Mouse (Mus musculus) Muller cell, postnatal 12 days (primary cell): ENCODE results near the gene Misp.

Source experiments
- DNase-seq: peaks from one replicate; pipeline ENCODE4 v3.0.0-alpha.2; 2015; ENCODE audit errors: inconsistent ontology term

The Misp gene

DNA sequence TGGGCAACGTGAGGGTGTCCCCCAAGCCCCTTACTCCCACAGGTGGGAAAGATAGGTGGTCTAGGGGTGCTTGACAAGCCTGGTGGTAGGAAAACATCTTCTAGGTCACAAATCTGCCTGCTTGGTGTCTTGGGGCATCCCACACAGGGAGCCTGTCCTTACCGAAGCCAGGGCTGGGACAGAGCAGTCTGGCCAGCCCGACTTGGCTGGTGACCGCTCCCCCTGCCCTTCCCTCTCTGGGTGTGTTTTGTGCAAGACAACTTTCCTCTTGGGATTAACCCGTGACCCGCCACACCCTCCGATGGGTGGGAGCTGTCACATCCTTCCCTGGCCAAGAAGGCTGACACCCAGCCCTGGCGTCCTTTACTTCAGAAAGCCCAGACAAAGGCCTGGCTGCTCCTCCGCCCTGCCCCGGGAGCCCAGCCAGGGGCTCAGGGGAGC lies 26.3 kb upstream of the Misp start:
- peak; percentile 77 for DNase-seq

DNA sequence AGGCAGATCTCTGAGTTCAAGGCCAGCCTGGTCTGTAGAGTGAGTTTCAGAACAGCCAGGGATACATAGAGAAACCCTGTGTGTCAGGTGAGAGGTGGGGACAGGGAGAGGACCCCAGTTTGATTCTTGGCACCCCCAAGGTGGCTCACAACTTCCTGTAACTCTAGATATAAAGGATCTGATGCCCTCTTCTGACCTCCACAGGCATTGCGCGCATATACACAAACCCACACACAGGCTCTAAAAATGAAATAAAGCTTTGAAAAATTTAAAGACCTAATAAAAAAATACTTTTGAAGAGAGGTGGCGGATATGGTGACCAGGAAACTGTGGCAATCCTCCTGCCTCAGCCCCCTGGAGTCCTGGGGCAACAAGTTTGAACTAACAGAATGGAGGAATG lies 24.9 kb upstream of the Misp start:
- DNase-seq: no peak

DNA sequence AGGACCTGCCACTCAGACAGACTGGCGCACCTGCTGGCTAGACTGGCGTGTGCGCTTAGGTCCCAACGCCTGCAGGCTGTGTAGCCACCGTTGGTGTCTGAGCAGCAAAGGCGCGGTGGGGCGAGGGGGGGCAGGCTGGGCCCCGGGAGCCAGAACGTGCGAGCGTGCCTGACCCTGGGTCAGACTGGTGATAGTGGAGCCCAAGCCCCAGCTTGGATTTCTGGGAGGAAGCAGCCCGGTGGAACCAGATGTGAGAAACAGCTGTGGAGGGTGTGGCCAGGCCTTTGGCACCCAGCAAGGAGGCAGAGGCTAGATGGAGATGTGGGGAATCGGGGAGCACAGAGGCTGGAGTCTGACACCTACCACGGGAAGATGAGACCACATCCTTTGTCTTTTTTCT lies 23.5 kb upstream of the Misp start:
- DNase-seq: no peak

DNA sequence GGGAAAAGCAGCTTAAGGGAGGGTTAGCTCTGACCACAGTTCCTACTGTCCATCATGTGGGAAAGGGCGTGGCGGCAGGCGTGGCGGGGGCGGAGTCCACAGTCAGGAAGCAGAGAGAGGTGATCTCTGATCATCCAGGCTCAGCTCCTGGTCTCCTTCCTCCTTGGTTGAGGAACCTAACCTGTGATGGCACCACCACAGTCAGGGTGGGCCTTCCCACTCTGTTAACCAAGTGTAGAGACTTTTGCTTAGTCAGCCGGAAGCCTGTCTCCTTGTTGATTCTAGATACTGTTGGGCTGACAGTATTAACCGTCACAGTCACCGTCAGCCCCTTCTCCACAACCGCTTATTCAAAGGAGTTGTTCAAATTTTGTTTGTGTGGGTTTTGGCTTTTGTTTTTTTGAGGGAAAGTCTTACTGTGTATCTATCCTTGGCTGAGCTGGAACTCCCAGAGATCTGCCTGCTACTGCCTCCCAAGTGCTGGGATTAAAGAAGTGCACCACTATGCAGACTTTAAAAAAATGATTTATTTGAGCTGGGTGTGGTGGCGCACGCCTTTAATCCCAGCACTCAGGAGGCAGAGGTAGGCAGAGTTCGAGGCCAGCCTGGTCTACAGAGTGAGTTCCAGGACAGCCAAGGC lies 22.4 kb upstream of the Misp start:
- no peak for DNase-seq

DNA sequence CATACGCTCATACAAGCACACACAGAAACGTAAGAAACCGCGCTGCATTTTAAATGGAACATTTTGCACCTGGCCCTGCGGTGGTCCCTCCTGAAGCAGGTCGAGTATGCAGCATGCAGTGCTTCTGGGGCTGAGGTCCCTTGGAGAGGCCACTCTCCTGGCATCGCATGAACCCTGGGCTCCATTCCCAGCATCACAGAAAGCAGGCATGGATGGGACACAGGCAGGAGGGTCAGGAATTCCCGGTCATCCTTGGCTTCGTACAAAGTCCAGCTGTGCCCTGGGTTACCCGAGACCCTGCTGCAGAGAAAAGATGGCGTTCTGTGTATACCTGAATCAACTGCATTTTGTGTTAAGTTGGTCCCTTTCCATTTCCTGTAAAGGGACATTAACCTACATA lies 20.3 kb upstream of the Misp start:
- DNase-seq: no peak

DNA sequence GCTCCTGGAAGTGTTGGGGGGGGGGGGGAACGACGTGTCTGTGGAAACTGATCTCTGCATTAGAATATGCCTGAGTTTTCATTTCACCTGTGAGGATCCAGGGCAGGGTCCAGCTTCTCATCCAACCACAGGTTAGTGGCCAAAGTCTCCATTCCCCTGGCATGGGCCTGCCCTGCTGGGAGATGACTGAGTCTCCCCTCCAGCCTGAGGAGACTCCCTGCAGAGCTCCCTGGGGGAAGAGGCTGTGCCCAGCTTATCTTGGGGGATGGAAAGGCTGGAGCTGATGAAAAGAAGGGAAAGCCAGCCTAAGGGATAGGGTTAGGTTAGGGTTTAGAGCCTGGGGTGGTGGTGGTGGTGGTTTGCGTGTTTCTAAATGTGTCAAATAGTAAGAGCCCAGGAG lies 19.0 kb upstream of the Misp start:
- DNase-seq: no peak

DNA sequence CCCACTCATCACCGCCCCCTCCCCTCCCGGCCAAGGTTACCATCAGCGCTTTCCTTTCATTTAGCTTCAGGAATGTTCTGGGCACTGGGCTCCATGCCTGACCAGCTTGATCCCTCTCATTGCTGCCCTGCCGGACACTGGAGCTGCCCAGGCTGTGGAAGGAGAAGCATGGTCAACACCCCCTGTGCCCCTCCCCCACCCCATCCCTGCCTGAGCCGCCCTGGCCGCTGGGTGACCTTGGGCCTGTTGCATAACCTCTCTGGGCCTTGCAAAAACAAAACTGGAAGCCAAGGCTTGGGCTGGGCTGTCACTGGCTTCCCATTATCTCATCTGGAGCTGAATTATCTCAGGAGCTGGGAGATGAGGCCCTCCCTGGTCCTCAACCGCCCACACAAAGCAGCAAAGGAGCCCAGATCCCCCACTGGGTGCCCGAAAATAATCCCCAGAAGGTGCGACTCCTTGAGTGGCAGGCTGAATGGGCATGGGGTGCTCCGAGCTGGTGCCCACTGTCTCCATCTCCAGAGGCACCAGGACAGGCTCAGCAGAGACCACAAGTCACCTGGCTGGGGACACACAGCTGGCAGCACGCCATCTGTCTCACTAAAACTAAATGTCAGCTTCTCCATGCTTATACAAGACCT lies 18.3 kb upstream of the Misp start:
- peak; percentile 96 for DNase-seq

DNA sequence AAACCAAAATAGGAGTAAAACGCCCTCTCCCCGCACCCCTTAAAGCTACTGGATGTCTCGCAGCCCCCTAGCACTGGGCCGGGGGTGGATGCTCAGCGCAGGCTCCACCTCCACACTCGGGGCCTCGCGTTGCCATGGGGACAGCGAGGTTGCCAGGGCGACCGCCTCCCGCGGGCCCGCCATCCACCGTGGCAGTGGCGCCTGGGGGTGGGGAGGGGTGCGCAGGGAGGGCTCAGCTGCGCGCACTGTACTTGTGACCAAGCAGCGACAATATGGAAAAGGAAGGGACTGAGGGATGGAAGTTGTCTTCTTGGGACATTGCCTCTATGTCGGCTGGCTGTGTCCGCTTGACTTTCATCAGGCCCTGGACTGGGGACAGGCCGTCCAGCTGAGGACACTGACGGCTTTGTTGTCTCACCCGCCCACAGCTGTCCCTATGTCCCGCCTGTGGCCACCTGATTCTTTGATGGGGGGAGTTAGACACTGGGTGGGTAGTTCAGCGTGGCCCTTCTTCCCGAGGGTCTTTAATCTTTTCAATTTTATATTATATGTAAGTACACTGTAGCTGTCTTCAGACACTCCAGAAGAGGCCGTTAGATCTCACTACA lies 17.0 kb upstream of the Misp start:
- peak; percentile 74 for DNase-seq

DNA sequence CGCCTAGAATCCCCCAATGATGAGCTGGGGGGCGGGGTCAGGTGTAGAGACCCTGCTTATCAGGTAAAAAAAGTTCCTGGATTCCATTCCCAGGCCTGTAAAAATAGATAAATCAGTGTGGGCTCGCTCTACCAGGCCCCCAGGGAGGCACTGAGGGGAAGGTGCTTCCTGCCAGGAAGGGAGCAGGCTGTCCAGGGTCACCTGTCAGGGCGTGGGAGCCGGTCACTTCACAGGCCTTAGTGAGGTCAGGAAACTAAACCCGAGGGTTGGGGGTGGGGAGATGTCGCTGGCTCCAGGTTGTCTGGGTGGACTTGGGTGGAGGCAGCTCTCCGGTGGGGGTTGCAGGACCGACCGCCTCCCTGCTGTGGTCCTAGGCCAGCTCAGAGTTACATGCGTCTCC lies 15.2 kb upstream of the Misp start:
- DNase-seq: no peak

DNA sequence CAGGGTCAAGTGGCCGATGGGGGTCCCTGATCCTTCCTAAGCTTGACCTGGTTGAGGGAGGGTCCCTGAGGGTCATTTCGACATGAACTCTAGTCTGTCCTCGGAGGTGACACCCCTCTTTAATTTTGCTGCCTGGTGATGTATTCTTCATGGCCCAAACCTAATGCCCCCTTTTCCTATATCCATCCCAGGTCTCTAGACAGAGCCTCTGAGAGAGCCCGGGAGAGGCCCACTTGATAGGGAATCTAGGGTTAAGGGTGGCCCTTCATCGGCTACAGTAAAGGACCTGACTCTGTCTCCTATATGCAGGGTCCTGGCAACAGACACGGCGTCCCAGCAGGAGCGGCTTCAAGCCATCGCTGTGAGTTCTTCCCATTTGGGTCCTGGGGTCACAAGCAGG lies 14.5 kb upstream of the Misp start:
- no peak for DNase-seq

DNA sequence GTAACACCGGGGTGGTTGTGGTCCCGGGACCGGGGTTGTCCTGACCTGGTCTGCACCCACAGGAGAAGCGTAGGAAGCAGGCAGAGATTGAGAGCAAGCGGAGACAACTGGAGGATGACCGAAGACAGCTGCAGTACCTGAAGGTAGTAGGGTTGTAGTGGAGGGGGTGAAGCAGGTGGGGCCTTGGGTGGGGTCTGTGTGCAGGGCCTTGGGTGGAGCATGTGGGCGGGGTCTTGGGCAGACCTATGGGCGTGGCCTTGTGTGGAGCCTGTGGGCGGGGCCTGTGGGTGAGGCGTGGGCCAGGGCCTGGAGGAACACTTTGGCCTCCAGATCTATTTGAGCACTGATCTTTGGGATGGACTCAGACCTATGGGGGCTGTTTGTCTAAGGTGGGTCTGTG lies 13.8 kb upstream of the Misp start:
- DNase-seq: no peak

DNA sequence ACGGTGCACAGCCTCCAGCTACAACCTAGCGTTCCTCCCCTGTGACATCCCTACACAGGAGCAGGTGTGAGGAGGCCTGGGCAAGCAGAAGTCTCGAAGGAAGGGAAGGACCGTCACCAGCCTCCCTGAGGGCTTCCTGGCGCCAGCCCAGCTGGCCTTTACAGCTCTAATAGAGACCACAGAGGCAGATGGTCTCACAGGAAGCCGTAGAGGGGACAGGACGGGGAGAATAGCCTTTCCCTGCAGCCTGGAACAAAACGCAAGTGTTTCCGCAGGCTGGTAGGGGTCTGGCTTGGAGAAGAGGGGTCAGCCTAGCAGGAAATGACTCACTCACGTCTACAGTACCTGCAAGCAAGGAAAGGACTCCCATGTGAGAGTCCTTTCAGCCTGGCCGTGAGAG lies 13.0 kb upstream of the Misp start:
- no peak for DNase-seq

DNA sequence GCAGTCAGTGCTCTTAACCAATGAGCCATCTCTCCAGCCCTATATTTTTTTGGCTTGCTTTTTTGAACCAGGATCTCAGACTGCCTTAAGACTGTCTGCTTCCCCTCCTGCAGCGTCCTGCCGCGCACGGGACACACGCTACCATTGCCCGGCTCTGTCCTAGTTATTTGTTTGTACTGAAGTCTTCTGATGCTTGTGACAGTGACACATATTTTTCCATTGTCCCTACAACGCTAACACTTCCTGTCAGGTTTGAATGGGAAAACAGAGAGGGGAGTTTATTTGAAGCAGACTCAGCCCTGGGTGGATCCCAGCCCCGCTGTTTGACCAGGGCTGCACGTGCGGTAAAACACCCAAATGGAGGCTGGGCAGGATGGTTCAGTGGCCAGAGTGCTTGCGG lies 12.1 kb upstream of the Misp start:
- no peak for DNase-seq

DNA sequence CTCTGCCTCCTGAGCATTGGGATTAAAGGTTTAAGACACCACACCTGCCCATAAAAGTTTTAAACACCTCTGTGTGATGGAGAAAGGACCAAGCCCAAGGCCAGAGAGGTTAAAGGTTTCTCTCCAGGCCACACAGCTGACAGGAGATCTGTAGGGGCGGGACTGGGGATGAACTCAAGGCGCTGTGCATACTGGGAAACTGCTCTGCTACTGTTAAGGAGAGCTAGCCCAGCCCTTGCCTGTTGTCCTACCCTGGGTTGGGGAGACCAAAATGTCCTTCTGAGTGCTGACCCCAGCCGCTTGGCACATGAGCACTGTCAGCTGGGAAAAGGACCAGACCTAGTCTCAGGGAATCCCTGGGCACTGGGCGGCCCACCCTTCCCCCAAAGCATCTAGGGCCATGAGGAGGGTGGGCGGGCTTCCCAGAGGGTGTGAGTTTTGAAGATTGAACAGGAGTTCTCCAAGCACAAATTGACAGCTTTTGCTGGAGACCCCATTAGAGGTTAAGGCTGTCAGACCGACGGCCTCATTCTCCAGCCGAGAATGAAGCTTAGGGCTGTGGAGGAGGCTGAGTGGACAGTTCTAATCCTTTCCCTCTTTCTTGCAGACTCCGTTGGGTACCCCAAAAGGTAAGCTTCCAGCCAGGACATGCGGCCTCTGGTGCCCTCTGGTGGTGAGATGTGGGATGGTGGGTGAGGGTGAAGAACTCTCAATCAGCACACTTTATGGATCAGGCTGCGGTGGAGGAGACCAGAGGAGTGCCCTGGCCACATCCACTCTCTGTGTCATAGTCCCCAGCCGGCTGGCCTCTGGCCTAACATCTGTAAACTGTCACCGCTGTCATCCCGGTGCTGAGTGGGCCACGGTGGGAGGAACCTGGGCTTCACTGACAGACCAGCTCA lies 8.8 kb upstream of the Misp start:
- peak; percentile 82 for DNase-seq

DNA sequence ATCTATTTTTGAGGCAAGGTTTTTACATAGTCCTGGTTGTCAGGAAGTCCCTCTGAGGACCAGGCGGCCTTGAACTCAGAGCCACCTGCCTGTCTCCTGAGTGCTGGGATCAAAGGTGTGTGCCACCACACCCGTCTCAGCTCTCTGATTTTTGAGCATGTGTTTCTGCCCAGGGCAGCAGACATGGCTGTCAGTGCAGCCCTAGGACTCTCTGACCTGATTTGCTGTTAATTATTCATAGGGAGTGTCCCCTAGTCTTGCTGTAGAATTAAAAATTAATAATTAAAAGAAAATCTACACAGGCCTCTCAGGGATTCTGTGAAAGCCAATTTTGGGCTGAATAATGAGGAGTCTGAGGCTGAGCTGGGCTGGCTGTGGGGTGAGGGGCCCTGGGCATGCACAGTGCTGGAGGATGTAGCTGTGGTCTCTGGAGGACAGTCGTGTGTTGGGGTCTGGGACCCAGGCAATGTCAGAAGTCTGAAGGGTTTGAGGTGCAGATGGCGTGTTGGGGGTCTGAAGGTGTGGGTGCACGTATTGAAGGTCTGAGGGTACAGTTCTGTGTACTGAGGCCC lies 6.4 kb upstream of the Misp start:
- DNase-seq: no peak

DNA sequence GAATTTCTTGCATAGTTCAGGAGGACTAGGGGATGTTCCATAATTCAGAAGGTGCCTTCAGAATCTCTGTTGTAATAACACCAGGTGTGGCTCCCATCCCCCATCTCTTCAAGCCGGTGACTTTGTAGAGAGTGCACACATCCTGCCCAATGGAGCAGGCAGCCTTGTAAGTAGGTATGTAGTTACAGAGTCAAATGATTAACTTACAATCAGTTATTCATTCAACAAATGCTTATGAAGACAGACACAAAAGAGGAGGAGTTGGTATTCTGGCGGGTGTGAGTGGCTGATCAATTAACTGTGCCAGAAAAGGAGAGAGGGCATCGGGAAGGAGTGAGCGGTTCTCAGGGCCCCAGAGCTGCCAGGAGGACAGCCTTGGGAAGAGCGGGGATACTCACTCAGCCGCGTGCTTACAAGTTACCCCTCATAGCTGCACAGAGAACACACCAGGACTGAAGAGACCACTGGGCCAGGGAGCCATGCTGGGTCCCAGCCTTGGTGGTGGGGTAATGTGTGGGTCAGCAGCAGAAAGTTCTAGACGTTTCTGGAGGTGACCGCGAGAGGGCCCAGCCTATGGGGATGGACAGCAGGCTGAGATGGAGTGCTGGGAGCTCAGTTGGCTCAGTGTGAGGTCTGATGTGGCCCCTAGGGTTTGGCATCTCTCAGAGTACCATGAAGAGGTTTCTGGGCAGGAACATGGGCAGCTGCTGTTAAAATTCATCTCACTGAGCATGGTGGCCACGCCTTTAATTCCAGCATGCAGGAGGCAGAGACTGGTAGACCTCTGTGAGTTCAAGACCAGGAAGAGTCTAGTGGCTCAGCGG lies 4.9 kb upstream of the Misp start:
- DNase-seq: no peak

DNA sequence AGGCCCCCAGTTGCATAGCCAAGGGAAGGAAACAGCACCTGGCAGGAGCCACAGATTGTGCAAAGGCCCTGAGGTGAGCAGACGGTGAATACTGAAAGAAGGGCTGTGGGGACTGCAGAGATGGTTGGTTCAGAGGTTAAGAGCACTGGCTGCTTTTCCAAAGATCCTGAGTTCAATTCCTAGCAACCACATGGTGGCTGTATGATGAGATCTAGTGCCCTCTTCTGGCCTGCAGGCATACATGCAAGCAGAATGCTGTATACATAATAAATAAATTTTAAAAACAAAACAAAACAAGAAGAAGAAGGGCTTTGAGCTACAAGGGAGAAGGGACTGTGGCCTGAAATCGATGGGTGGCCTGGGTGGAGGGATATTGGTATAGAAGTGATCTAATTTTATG lies 3.7 kb upstream of the Misp start:
- DNase-seq: no peak

DNA sequence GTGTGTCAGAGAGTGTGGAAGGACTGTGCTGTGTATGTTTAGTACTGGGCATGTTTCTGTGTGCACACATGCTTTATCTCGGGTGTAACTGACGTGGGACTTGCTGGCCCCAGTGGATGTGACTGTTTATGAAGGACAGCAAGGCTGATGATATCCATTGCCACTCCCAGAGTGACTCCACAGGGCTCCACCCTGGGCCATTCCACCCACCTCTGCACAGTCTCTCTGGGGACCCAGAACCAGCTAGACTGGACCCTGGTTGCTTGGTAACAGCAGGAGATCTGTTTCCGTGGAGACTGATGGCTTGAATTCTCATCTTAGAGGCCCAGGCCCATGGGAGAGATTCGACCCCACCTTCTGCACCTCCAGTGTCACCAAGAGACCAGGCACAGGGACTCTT lies 2.6 kb upstream of the Misp start:
- DNase-seq: no peak

DNA sequence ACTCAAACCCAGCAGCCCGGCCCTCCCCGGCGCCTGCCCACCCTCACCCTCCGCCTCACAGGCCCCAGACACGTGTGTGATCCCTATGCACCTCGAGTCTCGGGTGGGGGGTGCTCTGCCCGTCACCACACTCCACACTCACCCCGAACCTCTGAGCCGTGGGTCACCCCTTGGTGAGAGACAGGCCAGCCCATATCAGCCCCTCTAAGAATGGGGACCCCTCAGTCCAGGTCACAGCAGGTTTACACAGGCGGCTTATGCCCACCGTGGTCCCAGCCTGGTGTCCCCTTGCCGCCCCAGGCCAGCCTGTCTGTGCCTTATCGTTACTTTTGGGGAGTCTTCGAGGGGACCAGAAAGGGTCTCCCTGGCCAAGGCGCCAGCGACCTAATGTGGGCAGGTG lies 1.2 kb upstream of the Misp start:
- no peak for DNase-seq

DNA sequence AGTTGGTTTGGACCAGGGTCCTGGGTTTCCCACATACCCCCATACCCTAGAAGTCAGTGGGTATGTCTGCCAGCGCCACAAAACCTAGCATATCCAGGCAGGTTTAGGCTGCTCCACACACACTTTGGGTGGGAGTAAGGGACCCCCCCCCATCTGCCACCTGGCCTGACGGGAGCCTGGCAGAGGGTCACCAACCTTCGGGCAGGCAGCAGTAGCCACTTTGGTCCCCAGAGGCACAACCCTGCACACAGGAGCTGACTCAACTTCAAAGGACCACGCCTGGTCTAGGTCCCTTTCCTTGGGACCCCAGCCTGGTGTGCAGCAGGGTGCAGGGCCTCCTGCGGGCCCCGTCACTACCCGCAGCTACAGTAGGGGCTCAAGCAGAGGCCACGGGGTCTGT lies 512 bp upstream of the Misp start:
- DNase-seq: no peak

DNA sequence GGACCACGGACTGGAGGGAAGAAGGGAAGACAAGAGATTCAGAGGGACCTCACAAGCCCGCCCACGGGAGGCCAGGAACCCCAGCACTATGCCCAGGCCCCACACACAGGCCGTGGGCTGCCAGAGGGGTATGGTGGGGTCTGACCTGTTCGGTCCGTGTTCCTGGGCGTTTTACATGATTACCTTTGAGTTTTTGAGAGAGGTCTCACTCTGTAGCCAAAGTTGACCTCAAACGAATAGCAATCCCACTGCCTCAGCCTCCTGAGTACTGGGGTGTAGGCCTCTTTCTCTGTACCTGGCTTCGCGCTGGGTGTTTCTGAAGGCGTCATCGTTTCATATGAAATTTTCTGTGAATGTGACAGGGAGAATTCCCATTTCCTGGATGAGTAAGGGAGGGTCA lies 942 bp downstream of the Misp start:
- no peak for DNase-seq
